Mouse (Mus musculus) erythroblast, adult 5-6 weeks (primary cell): ENCODE measurements around the gene Tnnt2. TPM values are rescaled to one million over a fixed set of nuclear protein-coding genes. Genes with fewer than 3 reads are reported as not detected.

Source experiments
- ATAC-seq: replicated peaks from 2 replicates; pipeline ENCODE4 v1.8.0; 2016; ENCODE audit warnings: moderate number of reproducible peaks, mild to moderate bottlenecking, moderate TSS enrichment, inconsistent platforms; ENCODE audit not compliant: poor library complexity, low FRiP score, severe bottlenecking
- total RNA-seq, 2 experiments: library from RNA; stranded (forward) in 1 of 2; stranded (reverse) in 1 of 2; fragments of 150-400 nt in 1 of 2; fragments of 200-764, 138-1000 nt in 1 of 2; gene quantifications; 2 replicates each; pipeline versions ENCODE4 v1.2.3 to v1.2.4; 2015 to 2017; ENCODE audit warnings: low replicate concordance in 2 of 2

Gene Tnnt2
- total RNA-seq, 2 experiments from 2014 or later: not detected

- ATAC-seq: no peak
Observed at GRCm38 (mm10) chr1:135891424-135892216, 55.5 kb downstream of the Tnnt2 start.

DNA sequence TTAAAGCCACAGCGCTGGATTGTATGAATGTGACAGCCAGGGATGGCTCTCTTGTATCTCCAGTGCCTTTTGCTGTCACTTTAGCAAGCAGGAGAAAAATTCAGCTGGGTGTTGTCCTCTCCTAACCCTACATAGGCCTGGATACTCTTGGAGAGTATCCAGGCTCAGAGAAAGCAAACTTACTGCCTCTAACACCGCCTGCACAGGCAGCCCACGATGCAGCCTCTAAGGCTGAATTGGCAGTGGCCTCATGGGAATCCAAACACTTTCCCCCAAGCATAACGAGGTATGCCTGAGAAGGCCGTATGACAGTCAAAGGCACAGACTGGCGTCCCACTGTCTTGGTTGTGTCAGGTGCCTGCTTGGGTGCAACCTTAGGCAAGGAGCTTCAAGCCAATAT is 56.1 kb downstream of the Tnnt2 start:
- no peak for ATAC-seq

DNA sequence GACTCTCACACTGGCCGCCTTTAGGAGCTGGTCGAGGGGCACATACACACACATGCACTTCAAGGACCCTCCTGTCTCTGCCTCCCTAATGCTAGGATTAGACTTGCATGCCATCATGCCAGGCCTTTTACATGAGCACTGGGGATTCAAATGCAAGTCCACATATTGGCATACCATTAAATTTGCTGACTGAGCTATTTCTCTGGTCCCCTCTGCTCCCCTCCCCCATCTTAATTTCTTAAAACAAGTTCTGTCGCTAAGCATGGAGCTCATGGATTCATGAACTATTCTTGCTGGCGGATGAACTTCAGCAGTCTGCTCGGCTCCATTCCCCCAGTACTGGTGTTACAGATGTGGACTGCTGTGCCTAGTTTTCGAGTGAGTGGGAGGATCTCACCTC is 56.6 kb downstream of the Tnnt2 start:
- no peak for ATAC-seq

GRCm38 (mm10) chr1:135893377-135893776 is 57.2 kb downstream of the Tnnt2 start:
- no peak for ATAC-seq

GRCm38 (mm10) chr1:135895367-135895766 is 59.2 kb downstream of the Tnnt2 start:
- peak; percentile 92 for ATAC-seq

DNA sequence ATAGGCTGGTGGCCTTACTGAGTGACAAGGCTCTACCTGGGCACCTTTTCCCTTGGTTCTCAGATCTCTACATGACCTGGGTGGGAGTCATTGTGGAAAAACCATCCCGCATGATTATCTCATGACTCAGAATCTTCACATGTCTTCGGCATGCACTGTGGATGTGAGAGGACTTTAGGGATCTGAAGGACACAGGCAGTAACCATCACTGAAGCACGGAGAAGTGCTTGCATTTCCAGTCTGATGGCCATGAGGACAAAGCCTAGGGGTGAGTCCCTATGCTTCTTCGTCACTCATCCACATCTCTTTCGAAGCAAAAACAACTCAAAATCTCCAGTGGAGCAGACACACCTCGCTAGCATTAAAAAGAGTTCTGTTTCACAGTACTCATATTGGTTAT is 63.1 kb downstream of the Tnnt2 start:
- ATAC-seq: no peak

GRCm38 (mm10) chr1:135899991-135900515 is 63.9 kb downstream of the Tnnt2 start:
- ATAC-seq: no peak

Other genes with a start within 250 kb of the Tnnt2 start
- 1.5 and 1.7 TPM in 2 replicates for gene Nav1, start 229.1 kb upstream of the Tnnt2 start, total RNA-seq (2015; ENCODE audit: low replicate concordance)
- gene Nav1, start 229.1 kb upstream of the Tnnt2 start, total RNA-seq (2017; ENCODE audit: low replicate concordance): 0.77 and 1.4 TPM in 2 replicates
- 23.4 and 27.6 TPM in 2 replicates for gene Csrp1, start 116.3 kb upstream of the Tnnt2 start, total RNA-seq (2015; ENCODE audit: low replicate concordance)
- 21.5 and 23.1 TPM in 2 replicates for gene Csrp1, start 116.3 kb upstream of the Tnnt2 start, total RNA-seq (2017; ENCODE audit: low replicate concordance)
- gene Phlda3, start 70.2 kb upstream of the Tnnt2 start, total RNA-seq (2015; ENCODE audit: low replicate concordance): not detected in 2 replicates
- not detected in 2 replicates for gene Phlda3, start 70.2 kb upstream of the Tnnt2 start, total RNA-seq (2017; ENCODE audit: low replicate concordance)
- not detected in 2 replicates for gene Tnni1, start 56.9 kb upstream of the Tnnt2 start, total RNA-seq (2015; ENCODE audit: low replicate concordance)
- gene Tnni1, start 56.9 kb upstream of the Tnnt2 start, total RNA-seq (2017; ENCODE audit: low replicate concordance): not detected in 2 replicates
- gene Lad1, start 17.8 kb upstream of the Tnnt2 start, total RNA-seq (2015; ENCODE audit: low replicate concordance): not detected in 2 replicates
- not detected in 2 replicates for gene Lad1, start 17.8 kb upstream of the Tnnt2 start, total RNA-seq (2017; ENCODE audit: low replicate concordance)
- not detected in 2 replicates for gene Pkp1, start 82.9 kb downstream of the Tnnt2 start, total RNA-seq (2015; ENCODE audit: low replicate concordance)
- gene Pkp1, start 82.9 kb downstream of the Tnnt2 start, total RNA-seq (2017; ENCODE audit: low replicate concordance): not detected in 2 replicates
- not detected in 2 replicates for gene Igfn1, start 170.0 kb downstream of the Tnnt2 start, total RNA-seq (2015; ENCODE audit: low replicate concordance)
- not detected in 2 replicates for gene Igfn1, start 170.0 kb downstream of the Tnnt2 start, total RNA-seq (2017; ENCODE audit: low replicate concordance)
- gene Tmem9, start 171.8 kb downstream of the Tnnt2 start, total RNA-seq (2015; ENCODE audit: low replicate concordance): 17.9 and 24.5 TPM in 2 replicates
- gene Tmem9, start 171.8 kb downstream of the Tnnt2 start, total RNA-seq (2017; ENCODE audit: low replicate concordance): 16.9 and 22.3 TPM in 2 replicates
- not detected in 2 replicates for gene Ascl5, start 214.4 kb downstream of the Tnnt2 start, total RNA-seq (2015; ENCODE audit: low replicate concordance)
- gene Ascl5, start 214.4 kb downstream of the Tnnt2 start, total RNA-seq (2017; ENCODE audit: low replicate concordance): not detected in 2 replicates
- gene Cacna1s, start 216.4 kb downstream of the Tnnt2 start, total RNA-seq (2015; ENCODE audit: low replicate concordance): not detected in 2 replicates
- gene Cacna1s, start 216.4 kb downstream of the Tnnt2 start, total RNA-seq (2017; ENCODE audit: low replicate concordance): not detected in 2 replicates